Mouse (Mus musculus) MEL (cell line): ENCODE measurements around the gene C8a.

ENCODE experiments used
- CHD2 ChIP-seq: IDR thresholded peaks from 2 replicates; pipeline ENCODE4 v1.6.1; 2011; ENCODE audit warnings: low read length, improper control_type of control experiment
- HCFC1 ChIP-seq: IDR thresholded peaks from 2 replicates; pipeline ENCODE4 v1.6.1; 2012; ENCODE audit warnings: low read depth, mild to moderate bottlenecking, inconsistent platforms, low read length, improper control_type of control experiment, moderate library complexity

DNA sequence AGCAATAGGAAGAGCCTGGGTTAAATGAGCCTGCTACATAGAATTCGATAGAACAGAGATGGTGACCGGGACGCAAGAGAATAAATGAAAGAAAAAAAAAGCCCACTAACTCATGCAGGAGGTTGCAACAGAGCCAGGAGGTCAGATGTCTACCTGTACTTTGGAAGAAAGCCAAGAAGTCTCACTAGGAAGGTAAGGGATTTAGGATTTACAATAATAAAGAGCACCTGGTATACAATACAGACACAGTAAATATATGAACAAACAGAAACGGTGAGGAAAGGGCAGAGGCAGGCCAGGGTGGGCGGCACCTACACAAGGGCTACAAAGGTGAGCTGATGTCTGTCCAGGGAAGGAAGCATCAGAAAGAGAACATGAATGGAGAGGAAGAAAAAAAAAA lies 34.0 kb downstream of the C8a start:
- TF ChIP-seq HCFC1 = no peak
- TF ChIP-seq CHD2 = no peak
